ENCODE assay signal across 33 mouse cellular contexts in genomic region chr6:140611282-140611681, GRCm38 (mm10). TPM values are rescaled to one million over a fixed set of nuclear protein-coding genes. Genes with fewer than 3 reads are reported as not detected.
DNase-seq lines count a peak whose midpoint lies in the region; ATAC-seq lines count a peak whose summit lies in the region.
"Had no signal": no experiment of that assay in that cellular context is flagged by ENCODE, and none has a peak within 500 bp of the region (broad histone marks: within the 10 kb centered on the region; RNA-seq: fewer than 3 reads in every experiment).

No protein-coding gene starts in this region.

- intact Hi-C loops in heart, postnatal 25 days (cut with DNase I): no loop called here

- H3K27me3 ChIP-seq in heart, embryonic 15.5 days: no peaks in the 10 kb centered on the region
- H3K27me3 ChIP-seq in embryonic facial prominence, embryonic 15.5 days: no peaks in the 10 kb centered on the region
- no peaks in the 10 kb centered on the region for H3K27me3 ChIP-seq in forebrain, embryonic 11.5 days (ENCODE audit: control insufficient read depth, insufficient read depth, low read length)
- H3K27me3 ChIP-seq: hindbrain, embryonic 15.5 days; liver, embryonic 15.5 days; neural tube, embryonic 12.5 days; Patski had no signal

- H3K9ac ChIP-seq in heart, embryonic 15.5 days: no peak overlapping the region
- no peak overlapping the region for H3K9ac ChIP-seq in embryonic facial prominence, embryonic 15.5 days
- H3K9ac ChIP-seq in forebrain, embryonic 11.5 days (ENCODE audit: low read length): no peak overlapping the region
- H3K9ac ChIP-seq: hindbrain, embryonic 15.5 days; liver, embryonic 15.5 days; lung, embryonic 14.5 days; neural tube, embryonic 12.5 days had no signal

- no peak overlapping the region for H3K4me3 ChIP-seq in heart, embryonic 15.5 days
- H3K4me3 ChIP-seq in embryonic facial prominence, embryonic 15.5 days (replicated peaks): no peak overlapping the region
- H3K4me3 ChIP-seq in forebrain, embryonic 11.5 days (ENCODE audit: low read depth, low read length): no peak overlapping the region
- H3K4me3 ChIP-seq: forebrain, embryonic 10.5 days; heart, embryonic 10.5 days; hindbrain, embryonic 10.5 days; hindbrain, embryonic 15.5 days; layer of hippocampus, adult 2 months; liver, embryonic 15.5 days; myocyte; neural tube, embryonic 12.5 days had no signal

- no peaks in the 10 kb centered on the region for H3K36me3 ChIP-seq in heart, embryonic 15.5 days
- no peaks in the 10 kb centered on the region for H3K36me3 ChIP-seq in embryonic facial prominence, embryonic 15.5 days
- no peaks in the 10 kb centered on the region for H3K36me3 ChIP-seq in forebrain, embryonic 11.5 days (ENCODE audit: control insufficient read depth, insufficient read depth, low read length)
- H3K36me3 ChIP-seq: forebrain, embryonic 10.5 days; heart, embryonic 10.5 days; hindbrain, embryonic 10.5 days; hindbrain, embryonic 15.5 days; liver, embryonic 15.5 days; neural tube, embryonic 12.5 days had no signal

- WGBS in heart, embryonic 15.5 days: 56% methylated on average over 4 of the region's 4 CpGs
- WGBS in embryonic facial prominence, embryonic 15.5 days: 40% methylated on average over 4 of the region's 4 CpGs
- WGBS in forebrain, embryonic 11.5 days: 88% methylated on average over 4 of the region's 4 CpGs

- peak overlapping the region; percentile 25 for H3K27ac ChIP-seq in heart, embryonic 15.5 days
- peak overlapping the region; percentile 75 for H3K27ac ChIP-seq in embryonic facial prominence, embryonic 15.5 days (replicated peaks)
- H3K27ac ChIP-seq in forebrain, embryonic 11.5 days (ENCODE audit: low read depth, low read length): no peak overlapping the region
- H3K27ac ChIP-seq: forebrain, embryonic 10.5 days; heart, embryonic 10.5 days; hindbrain, embryonic 10.5 days; hindbrain, embryonic 15.5 days; layer of hippocampus, adult 2 months; liver, embryonic 15.5 days; neural tube, embryonic 12.5 days; stomach, postnatal 0 days had no signal

- no peak for DNase-seq in heart, postnatal 25 days (ENCODE audit: low spot score)
- DNase-seq in lung, postnatal 10 days: peak; percentile 14
- DNase-seq in lung, postnatal 14 days: no peak
- no peak for DNase-seq in right cerebral cortex, postnatal 14 days
- no peak for DNase-seq in forebrain, embryonic 11.5 days (ENCODE audit: low spot score)
- DNase-seq: adrenal gland, postnatal 25 days; B cell, adult 2 months; cerebellum, adult 18-20 months; cerebellum, postnatal 10 days; gastrocnemius, postnatal 10 days; kidney, adult 11 months; kidney, postnatal 36 days; lung, embryonic 14.5 days; lung, postnatal 36 days; right cerebral cortex, adult 18-20 months; right cerebral cortex, postnatal 4 days; thymus, adult 18-20 months; thymus, postnatal 25 days had no signal

- no peaks in the 10 kb centered on the region for H3K9me3 ChIP-seq in heart, embryonic 15.5 days (replicated peaks)
- no peaks in the 10 kb centered on the region for H3K9me3 ChIP-seq in embryonic facial prominence, embryonic 15.5 days (replicated peaks)
- H3K9me3 ChIP-seq in forebrain, embryonic 11.5 days (ENCODE audit: control insufficient read depth, low read length): no peaks in the 10 kb centered on the region
- H3K9me3 ChIP-seq: forebrain, embryonic 10.5 days; heart, embryonic 10.5 days; hindbrain, embryonic 10.5 days; hindbrain, embryonic 15.5 days; liver, embryonic 15.5 days; neural tube, embryonic 12.5 days had no signal

- ATAC-seq in heart, embryonic 15.5 days (replicated peaks; ENCODE audit: insufficient number of reproducible peaks, insufficient read depth, low FRiP score, low read depth): no peak
- ATAC-seq in embryonic facial prominence, embryonic 15.5 days (ENCODE audit: insufficient number of reproducible peaks, low FRiP score, low TSS enrichment, low read depth): no peak
- no peak for ATAC-seq in forebrain, embryonic 11.5 days (replicated peaks; ENCODE audit: low FRiP score)
- ATAC-seq: forebrain, embryonic 16.5 days; inflammation-experienced regulatory T-cells, adult 6 months; Patski had no signal

- H3K4me2 ChIP-seq in heart, embryonic 15.5 days: no peak overlapping the region
- no peak overlapping the region for H3K4me2 ChIP-seq in embryonic facial prominence, embryonic 15.5 days (replicated peaks)
- H3K4me2 ChIP-seq in forebrain, embryonic 11.5 days (ENCODE audit: low read depth, low read length, severe bottlenecking): no peak overlapping the region
- H3K4me2 ChIP-seq: hindbrain, embryonic 15.5 days; liver, embryonic 15.5 days; lung, embryonic 14.5 days; midbrain, embryonic 11.5 days; neural tube, embryonic 12.5 days had no signal

- H3K4me1 ChIP-seq in heart, embryonic 15.5 days (replicated peaks): 0 out of 2 replicates have a peak, but pooled peaks cover 4% of the 10 kb centered on the region
- H3K4me1 ChIP-seq in embryonic facial prominence, embryonic 15.5 days: peaks cover 17% of the 10 kb centered on the region
- no peaks in the 10 kb centered on the region for H3K4me1 ChIP-seq in forebrain, embryonic 11.5 days (replicated peaks; ENCODE audit: control insufficient read depth, insufficient read depth, low read length)
- H3K4me1 ChIP-seq: heart, embryonic 10.5 days; hindbrain, embryonic 15.5 days; liver, embryonic 15.5 days; neural tube, embryonic 12.5 days had no signal

RNA-seq across cellular contexts. Expression of gene Aebp2, which starts 11.2 kb away (rescaled TPM):
- 7.3 and 9.2 TPM in 2 replicates for polyA plus RNA-seq in heart, embryonic 15.5 days (2015; fragmentation: Nextera tagmentation; extraction: Ambion mirVana)
- 10 to 100 TPM; 35.7 to 36.5 TPM for total RNA-seq in heart, postnatal 25 days (2021)
- polyA plus RNA-seq in embryonic facial prominence, embryonic 15.5 days (2015; fragmentation: Nextera tagmentation; extraction: Ambion mirVana): 13.7 and 15.2 TPM in 2 replicates
- polyA plus RNA-seq in forebrain, embryonic 11.5 days (2014; fragmentation: Nextera tagmentation; extraction: Ambion mirVana): 15.1 and 15.2 TPM in 2 replicates
